Mouse (Mus musculus): ENCODE data around the gene Dab2ip.

Dab2ip gene

GRCm38 (mm10) chr2:35718003-35718500 lies 160.0 kb downstream of the Dab2ip start:
- DNase-seq (ENCODE audit: low spot score), result no peak

- no peak for DNase-seq (ENCODE audit: low spot score)
These were observed 160.6 kb downstream of the Dab2ip start for GRCm38 (mm10) chr2:35718662-35719061.

GRCm38 (mm10) chr2:35719230-35720005 lies 161.4 kb downstream of the Dab2ip start:
- peak; percentile 51 for DNase-seq (ENCODE audit: low spot score)

- DNase-seq (ENCODE audit: low spot score), result peak; percentile 43
These were observed 162.0 kb downstream of the Dab2ip start for GRCm38 (mm10) chr2:35720104-35720503.

- DNase-seq (ENCODE audit: low spot score), result no peak
These were observed 162.5 kb downstream of the Dab2ip start for GRCm38 (mm10) chr2:35720550-35720949.

- DNase-seq (ENCODE audit: low spot score), result no peak
These were observed 162.9 kb downstream of the Dab2ip start for GRCm38 (mm10) chr2:35720956-35721355.

GRCm38 (mm10) chr2:35722821-35723220 lies 164.8 kb downstream of the Dab2ip start:
- no peak for DNase-seq (ENCODE audit: low spot score)

GRCm38 (mm10) chr2:35723267-35723666 lies 165.2 kb downstream of the Dab2ip start:
- no peak for DNase-seq (ENCODE audit: low spot score)

- DNase-seq (ENCODE audit: low spot score), result no peak
These were observed 165.6 kb downstream of the Dab2ip start for GRCm38 (mm10) chr2:35723691-35724090.

GRCm38 (mm10) chr2:35728633-35729032 lies 170.6 kb downstream of the Dab2ip start:
- DNase-seq (ENCODE audit: low spot score), result no peak

- peak; percentile 25 for DNase-seq (ENCODE audit: low spot score)
These were observed 171.3 kb downstream of the Dab2ip start for GRCm38 (mm10) chr2:35729077-35730065.

- DNase-seq (ENCODE audit: low spot score), result no peak
These were observed 173.8 kb downstream of the Dab2ip start for GRCm38 (mm10) chr2:35731671-35732449.

GRCm38 (mm10) chr2:35735001-35735400 lies 176.9 kb downstream of the Dab2ip start:
- no peak for DNase-seq (ENCODE audit: low spot score)

- DNase-seq (ENCODE audit: low spot score), result no peak
These were observed 178.0 kb downstream of the Dab2ip start for GRCm38 (mm10) chr2:35736061-35736460.

GRCm38 (mm10) chr2:35737467-35738027 lies 179.5 kb downstream of the Dab2ip start:
- DNase-seq (ENCODE audit: low spot score), result no peak

- DNase-seq (ENCODE audit: low spot score), result no peak
These were observed 181.7 kb downstream of the Dab2ip start for GRCm38 (mm10) chr2:35739669-35740254.

GRCm38 (mm10) chr2:35745876-35746275 lies 187.8 kb downstream of the Dab2ip start:
- no peak for DNase-seq (ENCODE audit: low spot score)

GRCm38 (mm10) chr2:35746638-35747037 lies 188.6 kb downstream of the Dab2ip start:
- no peak for DNase-seq (ENCODE audit: low spot score)

- no peak for DNase-seq (ENCODE audit: low spot score)
These were observed 189.4 kb downstream of the Dab2ip start for GRCm38 (mm10) chr2:35747371-35748035.

GRCm38 (mm10) chr2:35750533-35751141 lies 192.6 kb downstream of the Dab2ip start:
- no peak for DNase-seq (ENCODE audit: low spot score)
